Mouse (Mus musculus): Measurements from ENCODE around the gene Pik3r1. TPM values are rescaled to one million over a fixed set of nuclear protein-coding genes. Genes with fewer than 3 reads are reported as not detected.

Gene Pik3r1
- total RNA-seq, 1 experiment, result 7.3 TPM

DNA sequence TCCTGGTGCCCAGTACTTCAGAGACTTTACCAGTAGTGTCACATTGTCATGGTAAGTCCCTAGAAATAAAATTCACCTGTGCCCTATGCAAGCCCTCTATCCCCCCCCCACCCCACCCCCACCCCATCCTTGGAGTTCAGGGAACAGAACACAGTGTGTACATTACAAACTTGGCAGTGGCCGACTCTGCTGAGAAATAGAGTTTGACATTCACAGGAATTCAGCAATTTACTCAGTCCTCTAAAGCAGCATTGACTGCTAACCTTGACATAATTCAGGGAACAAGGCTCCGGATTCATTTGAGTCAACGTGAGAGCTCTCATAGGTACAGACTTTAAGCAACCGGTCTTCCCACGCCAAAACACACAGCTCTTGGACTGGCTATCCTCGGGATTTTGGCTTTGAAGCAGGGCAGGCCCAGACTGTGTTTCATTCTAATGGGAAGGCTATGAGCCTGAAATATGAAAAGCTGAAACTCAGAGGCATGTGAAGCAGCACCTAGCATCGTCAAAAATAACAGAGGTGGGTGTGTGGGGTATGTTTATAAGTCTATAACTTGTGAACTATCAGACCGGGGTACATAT is 21.9 kb downstream of the Pik3r1 start:
- DNase-seq (ENCODE audit: low read depth, low spot score), result no peak

GRCm38 (mm10) chr13:101744943-101745342 is 23.1 kb downstream of the Pik3r1 start:
- H3K4me3 ChIP-seq (ENCODE audit: insufficient read depth in 1 of 2, low read depth in 1 of 2, low read length in 2 of 2, poor library complexity in 1 of 2, severe bottlenecking in 1 of 2), result no peak overlapping the region
- H3K36me3 ChIP-seq (ENCODE audit: control insufficient read depth, insufficient read depth, low read length, poor library complexity, severe bottlenecking), result no peaks in the 10 kb centered on the region
- no peak for TF ChIP-seq ZNF384 (IDR thresholded peaks at IDR 0.05; ENCODE audit: low read depth, low read length)
- TF ChIP-seq CHD2 (IDR thresholded peaks at IDR 0.05; ENCODE audit: low read depth, low read length), result no peak
- no peak for TF ChIP-seq HCFC1 (IDR thresholded peaks at IDR 0.05; ENCODE audit: borderline replicate concordance, insufficient read depth, low read length)
- TF ChIP-seq ZC3H11A (IDR thresholded peaks at IDR 0.05; ENCODE audit: borderline replicate concordance, low read depth, low read length), result no peak
- TF ChIP-seq MAFK (IDR thresholded peaks at IDR 0.05; ENCODE audit: insufficient read depth, low read depth, low read length), result no peak
- H3K9ac ChIP-seq (ENCODE audit: insufficient read depth, low read depth, low read length, poor library complexity, severe bottlenecking), result no peak overlapping the region
- H3K27ac ChIP-seq (ENCODE audit: insufficient read depth, low read depth, low read length, poor library complexity, severe bottlenecking), result no peak overlapping the region
- no peaks in the 10 kb centered on the region for H3K4me1 ChIP-seq (ENCODE audit: control insufficient read depth in 2 of 2, insufficient read depth in 2 of 2, low read length in 2 of 2, poor library complexity in 1 of 2)
- no peaks in the 10 kb centered on the region for H3K9me3 ChIP-seq (ENCODE audit: control insufficient read depth, insufficient read depth, low read depth, low read length)
- DNase-seq (ENCODE audit: low read depth, low spot score), result no peak
- in situ Hi-C loops (cut with MboI; ENCODE audit: low sequenced_read_pairs in 2 of 2, unreplicated experiment in 2 of 2), result loop anchor here in 1 of 2 experiments (25.0 kb wide), 1 partner anchor 917 kb away; no protein-coding TSS in a partner anchor

More for the DNA sequence above, 21.9 kb downstream of the Pik3r1 start:
- Histone ChIP-seq H3K9me3 (ENCODE audit: control insufficient read depth, insufficient read depth, low read depth, low read length) (no peaks in the 10 kb centered on the region), H3K9ac (ENCODE audit: insufficient read depth, low read depth, low read length, poor library complexity, severe bottlenecking) (no peak overlapping the region), H3K4me3 (ENCODE audit: insufficient read depth in 1 of 2, low read depth in 1 of 2, low read length in 2 of 2, poor library complexity in 1 of 2, severe bottlenecking in 1 of 2) (no peak overlapping the region), H3K27ac (ENCODE audit: insufficient read depth, low read depth, low read length, poor library complexity, severe bottlenecking) (no peak overlapping the region), H3K36me3 (ENCODE audit: control insufficient read depth, insufficient read depth, low read length, poor library complexity, severe bottlenecking) (no peaks in the 10 kb centered on the region), H3K4me1 (ENCODE audit: control insufficient read depth in 2 of 2, insufficient read depth in 2 of 2, low read length in 2 of 2, poor library complexity in 1 of 2) (no peaks in the 10 kb centered on the region)
- in situ Hi-C loops (cut with MboI; ENCODE audit: low sequenced_read_pairs in 2 of 2, unreplicated experiment in 2 of 2), result loop anchor here in 1 of 2 experiments (25.0 kb wide), 1 partner anchor 916 kb away; no protein-coding TSS in a partner anchor
- TF ChIP-seq MAFK (IDR thresholded peaks at IDR 0.05; ENCODE audit: insufficient read depth, low read depth, low read length), result no peak
- no peak for TF ChIP-seq ZNF384 (IDR thresholded peaks at IDR 0.05; ENCODE audit: low read depth, low read length)
- TF ChIP-seq HCFC1 (IDR thresholded peaks at IDR 0.05; ENCODE audit: borderline replicate concordance, insufficient read depth, low read length), result no peak

DNA sequence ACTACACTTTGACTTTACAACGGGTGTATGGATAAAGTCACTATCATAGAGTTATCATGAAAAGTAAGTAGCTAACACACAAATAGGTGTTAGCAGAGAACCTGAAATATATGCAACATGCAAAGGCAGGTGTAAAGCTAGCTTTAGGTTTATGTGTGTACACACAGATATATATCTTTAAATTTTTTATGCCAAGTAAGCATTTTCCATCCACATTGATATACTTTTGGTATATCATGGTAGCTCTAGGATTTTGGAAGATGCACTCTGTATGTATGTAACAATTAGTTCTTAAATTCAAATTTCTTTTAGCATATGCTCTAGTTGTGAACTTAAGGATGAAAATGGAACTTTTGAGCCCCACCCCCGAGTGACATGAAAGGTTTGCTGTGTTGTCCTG is 24.0 kb downstream of the Pik3r1 start:
- DNase-seq (ENCODE audit: low read depth, low spot score), result no peak
- Histone ChIP-seq H3K9me3 (ENCODE audit: control insufficient read depth, insufficient read depth, low read depth, low read length) (no peaks in the 10 kb centered on the region), H3K9ac (ENCODE audit: insufficient read depth, low read depth, low read length, poor library complexity, severe bottlenecking) (no peak overlapping the region), H3K27ac (ENCODE audit: insufficient read depth, low read depth, low read length, poor library complexity, severe bottlenecking) (no peak overlapping the region), H3K4me1 (ENCODE audit: control insufficient read depth in 2 of 2, insufficient read depth in 2 of 2, low read length in 2 of 2, poor library complexity in 1 of 2) (no peaks in the 10 kb centered on the region), H3K4me3 (ENCODE audit: insufficient read depth in 1 of 2, low read depth in 1 of 2, low read length in 2 of 2, poor library complexity in 1 of 2, severe bottlenecking in 1 of 2) (no peak overlapping the region), H3K36me3 (ENCODE audit: control insufficient read depth, insufficient read depth, low read length, poor library complexity, severe bottlenecking) (no peaks in the 10 kb centered on the region)
- in situ Hi-C loops (cut with MboI; ENCODE audit: low sequenced_read_pairs in 2 of 2, unreplicated experiment in 2 of 2), result loop anchor here in 1 of 2 experiments (25.0 kb wide), 1 partner anchor 918 kb away; no protein-coding TSS in a partner anchor
- TF ChIP-seq ZNF384 (IDR thresholded peaks at IDR 0.05; ENCODE audit: low read depth, low read length), result no peak
- peak; percentile 72 for TF ChIP-seq MAFK (IDR thresholded peaks at IDR 0.05; ENCODE audit: insufficient read depth, low read depth, low read length)

GRCm38 (mm10) chr13:101743247-101743646 is 24.8 kb downstream of the Pik3r1 start:
- DNase-seq (ENCODE audit: low read depth, low spot score), result no peak
- TF ChIP-seq ZC3H11A (IDR thresholded peaks at IDR 0.05; ENCODE audit: borderline replicate concordance, low read depth, low read length) (no peak), MAFK (IDR thresholded peaks at IDR 0.05; ENCODE audit: insufficient read depth, low read depth, low read length) (no peak), HCFC1 (IDR thresholded peaks at IDR 0.05; ENCODE audit: borderline replicate concordance, insufficient read depth, low read length) (no peak), CHD2 (IDR thresholded peaks at IDR 0.05; ENCODE audit: low read depth, low read length) (no peak), ZNF384 (IDR thresholded peaks at IDR 0.05; ENCODE audit: low read depth, low read length) (no peak)
- no peak overlapping the region for H3K27ac ChIP-seq (ENCODE audit: insufficient read depth, low read depth, low read length, poor library complexity, severe bottlenecking)
- in situ Hi-C loops (cut with MboI; ENCODE audit: low sequenced_read_pairs in 2 of 2, unreplicated experiment in 2 of 2), result loop anchor here in 1 of 2 experiments (25.0 kb wide), 1 partner anchor 919 kb away; no protein-coding TSS in a partner anchor
- H3K9ac ChIP-seq (ENCODE audit: insufficient read depth, low read depth, low read length, poor library complexity, severe bottlenecking), result no peak overlapping the region
- H3K4me3 ChIP-seq (ENCODE audit: insufficient read depth in 1 of 2, low read depth in 1 of 2, low read length in 2 of 2, poor library complexity in 1 of 2, severe bottlenecking in 1 of 2), result no peak overlapping the region
- H3K4me1 ChIP-seq (ENCODE audit: control insufficient read depth in 2 of 2, insufficient read depth in 2 of 2, low read length in 2 of 2, poor library complexity in 1 of 2), result no peaks in the 10 kb centered on the region
- no peaks in the 10 kb centered on the region for H3K36me3 ChIP-seq (ENCODE audit: control insufficient read depth, insufficient read depth, low read length, poor library complexity, severe bottlenecking)
- H3K9me3 ChIP-seq (ENCODE audit: control insufficient read depth, insufficient read depth, low read depth, low read length), result no peaks in the 10 kb centered on the region

- H3K9ac ChIP-seq (ENCODE audit: insufficient read depth, low read depth, low read length, poor library complexity, severe bottlenecking), result no peak overlapping the region
- TF ChIP-seq MAFK (IDR thresholded peaks at IDR 0.05; ENCODE audit: insufficient read depth, low read depth, low read length) (no peak), HCFC1 (IDR thresholded peaks at IDR 0.05; ENCODE audit: borderline replicate concordance, insufficient read depth, low read length) (no peak), ZNF384 (IDR thresholded peaks at IDR 0.05; ENCODE audit: low read depth, low read length) (no peak), CHD2 (IDR thresholded peaks at IDR 0.05; ENCODE audit: low read depth, low read length) (no peak), ZC3H11A (IDR thresholded peaks at IDR 0.05; ENCODE audit: borderline replicate concordance, low read depth, low read length) (no peak)
- no peak for DNase-seq (ENCODE audit: low read depth, low spot score)
- H3K4me3 ChIP-seq (ENCODE audit: insufficient read depth in 1 of 2, low read depth in 1 of 2, low read length in 2 of 2, poor library complexity in 1 of 2, severe bottlenecking in 1 of 2), result no peak overlapping the region
- no peaks in the 10 kb centered on the region for H3K4me1 ChIP-seq (ENCODE audit: control insufficient read depth in 2 of 2, insufficient read depth in 2 of 2, low read length in 2 of 2, poor library complexity in 1 of 2)
- in situ Hi-C loops (cut with MboI; ENCODE audit: low sequenced_read_pairs in 2 of 2, unreplicated experiment in 2 of 2), result loop anchor here in 1 of 2 experiments (25.0 kb wide), 1 partner anchor 920 kb away; no protein-coding TSS in a partner anchor
- H3K36me3 ChIP-seq (ENCODE audit: control insufficient read depth, insufficient read depth, low read length, poor library complexity, severe bottlenecking), result no peaks in the 10 kb centered on the region
- no peaks in the 10 kb centered on the region for H3K9me3 ChIP-seq (ENCODE audit: control insufficient read depth, insufficient read depth, low read depth, low read length)
- no peak overlapping the region for H3K27ac ChIP-seq (ENCODE audit: insufficient read depth, low read depth, low read length, poor library complexity, severe bottlenecking)
Observed at GRCm38 (mm10) chr13:101742596-101742995, 25.4 kb downstream of the Pik3r1 start.

Data from ES-E14 (cell line).